Mouse (Mus musculus) layer of hippocampus, adult 2 months (tissue): ENCODE measurements at regions not wholly inside any gene's neighbourhood (a gene's known extent, or its start where the extent isn't known, plus 50 kb on each side); places are given as distances from the start of the nearest gene placed in this dataset.

ENCODE experiments used
- DNase-seq, 2 experiments: peaks; one replicate each; pipeline ENCODE4 v3.0.0; 2022; ENCODE audit warnings: low spot score in 2 of 2
- H3K27ac ChIP-seq: fragments of 200-600 bp; 2 replicates; pipeline ENCODE4 v1.8.1; 2022
- H3K4me3 ChIP-seq: fragments of 200-600 bp; 2 replicates; pipeline ENCODE4 v1.8.1; 2022; ENCODE audit warnings: mild to moderate bottlenecking
- CTCF ChIP-seq: fragments of 200-600 bp; conservative IDR thresholded peaks from 2 replicates; pipeline ENCODE4 v1.8.1; 2022; ENCODE audit warnings: antibody characterized with exemption, mild to moderate bottlenecking, moderate library complexity

DNA sequence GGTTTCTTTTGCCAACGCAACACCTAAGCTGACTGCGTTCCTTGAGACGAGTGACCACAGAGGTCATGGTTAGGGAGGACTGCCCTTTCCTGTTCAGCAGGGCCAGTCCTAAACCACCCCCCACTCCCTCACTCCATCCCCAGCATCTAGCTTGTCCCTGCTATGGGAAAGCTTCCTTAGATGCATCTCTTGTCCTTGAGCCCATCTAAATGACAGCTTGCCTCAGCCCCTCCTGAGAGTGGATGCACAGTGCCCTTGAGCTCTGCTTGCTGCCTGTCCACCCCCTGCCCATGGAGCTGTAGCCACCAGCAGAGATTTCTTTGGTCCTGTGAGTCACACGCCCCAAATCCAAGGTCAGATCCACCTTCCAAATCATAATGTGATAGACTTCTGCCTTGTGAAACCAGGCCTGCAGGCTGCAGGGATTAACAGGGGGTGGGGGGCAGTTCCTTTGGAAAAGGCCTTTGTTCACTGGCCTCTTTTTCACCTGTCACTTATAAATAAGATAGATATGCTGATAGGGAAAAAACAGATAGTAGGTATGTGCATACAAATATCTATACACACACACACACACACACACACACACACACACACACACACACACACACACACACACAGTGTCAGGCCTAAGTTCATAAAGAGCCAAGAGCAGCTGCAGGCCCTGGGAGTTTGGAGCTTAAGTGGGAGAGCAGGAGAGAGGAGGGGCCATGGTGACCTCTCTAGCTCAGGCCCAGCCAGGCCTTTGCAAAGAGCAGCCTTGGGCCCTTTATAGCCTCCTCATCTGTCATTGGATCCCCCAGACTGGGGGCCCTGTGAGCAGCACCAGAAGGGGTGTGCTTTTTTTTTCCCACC, 56.4 kb upstream of the Adra2c start:
- TF ChIP-seq CTCF: no peak

DNA sequence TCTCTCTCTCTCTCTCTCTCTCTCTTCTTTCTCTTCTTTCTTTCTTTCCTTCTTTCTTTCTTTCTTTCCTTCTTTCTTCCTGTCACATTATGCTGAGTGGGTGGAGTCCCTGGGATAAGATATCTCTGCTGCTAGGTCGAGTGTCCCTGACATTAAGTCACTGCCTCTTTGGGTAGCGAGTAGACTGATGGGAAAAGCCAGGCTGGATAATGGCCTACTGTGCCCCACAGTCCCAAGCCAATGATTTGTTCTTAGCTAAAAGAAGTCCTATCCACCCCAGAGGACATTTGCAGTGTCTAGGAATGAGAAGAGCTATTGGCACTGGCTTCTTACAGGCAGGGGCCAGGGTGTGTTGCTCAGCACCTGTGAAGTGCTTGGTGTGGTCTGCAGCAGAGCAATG, 61.8 kb upstream of the Adra2c start:
- Histone ChIP-seq H3K4me3 (no peak overlapping the region), H3K27ac (no peak overlapping the region)
- no peak for DNase-seq
- no peak for TF ChIP-seq CTCF

More for the DNA sequence above, 56.4 kb upstream of the Adra2c start:
- Histone ChIP-seq H3K27ac (no peak overlapping the region), H3K4me3 (no peak overlapping the region)
- no peak for DNase-seq

DNA sequence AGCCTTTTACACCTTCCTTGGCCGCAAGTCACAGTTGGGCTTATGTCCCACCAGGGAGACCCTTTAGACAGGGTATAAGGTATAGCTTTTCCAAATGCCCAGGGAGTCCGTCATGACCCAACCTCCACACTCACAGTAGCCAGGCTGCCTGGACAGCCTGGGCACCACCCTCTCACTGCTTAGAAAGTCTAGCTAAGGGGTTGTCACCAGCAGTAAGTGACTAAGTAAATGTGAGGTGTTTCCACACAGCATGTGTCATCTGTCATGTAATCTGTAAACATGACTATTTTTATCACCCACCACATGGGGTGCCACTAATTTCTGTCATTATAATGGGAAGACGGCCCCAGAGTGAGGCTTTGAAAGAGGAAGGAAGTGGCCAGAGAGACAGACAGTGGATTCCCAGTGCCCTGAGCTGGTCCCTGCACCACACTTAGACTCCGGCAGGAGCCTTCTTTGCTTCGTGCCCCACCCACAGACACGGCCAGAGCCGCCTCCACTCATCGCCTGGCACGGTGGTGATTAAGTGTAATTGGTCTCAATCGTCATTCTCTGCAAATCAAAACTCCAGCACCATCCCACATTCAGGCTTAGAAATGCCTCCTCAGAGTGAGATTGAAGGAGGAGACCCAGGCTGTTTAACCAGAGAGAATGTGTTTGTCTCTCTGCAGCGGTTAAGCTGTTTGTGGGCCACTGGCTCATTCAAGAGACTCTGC, 62.5 kb upstream of the Adra2c start:
- H3K4me3 ChIP-seq: no peak overlapping the region
- H3K27ac ChIP-seq: peak overlapping the region; percentile 61; the same call in 1 of the 2 replicates
- peak; percentile 28 to 29 for DNase-seq
- no peak; the same call in 1 of the 2 replicates for TF ChIP-seq CTCF

DNA sequence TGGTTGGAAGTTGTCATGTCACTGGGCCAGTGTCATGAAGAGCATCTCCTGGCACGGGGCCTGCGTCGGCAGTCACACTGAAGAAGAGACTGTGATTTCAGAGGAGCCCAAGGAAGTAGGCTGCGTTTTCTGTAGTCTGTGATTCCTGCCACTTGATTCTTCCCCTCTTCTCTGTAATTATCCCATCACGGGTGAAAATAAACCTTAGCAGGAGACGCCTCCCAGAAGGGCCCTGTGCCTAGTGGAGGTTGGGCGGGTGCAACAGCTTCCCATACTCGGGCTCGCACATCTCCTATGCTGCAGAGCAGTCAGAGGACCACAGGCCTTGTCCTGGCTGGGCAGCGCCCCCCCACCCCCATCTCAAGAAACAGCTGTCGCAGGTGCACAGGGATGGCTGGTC, 63.1 kb upstream of the Adra2c start:
- TF ChIP-seq CTCF: no peak
- Histone ChIP-seq H3K27ac (peak overlapping the region; percentile 18; the same call in 1 of the 2 replicates), H3K4me3 (no peak overlapping the region)
- no peak for DNase-seq

DNA sequence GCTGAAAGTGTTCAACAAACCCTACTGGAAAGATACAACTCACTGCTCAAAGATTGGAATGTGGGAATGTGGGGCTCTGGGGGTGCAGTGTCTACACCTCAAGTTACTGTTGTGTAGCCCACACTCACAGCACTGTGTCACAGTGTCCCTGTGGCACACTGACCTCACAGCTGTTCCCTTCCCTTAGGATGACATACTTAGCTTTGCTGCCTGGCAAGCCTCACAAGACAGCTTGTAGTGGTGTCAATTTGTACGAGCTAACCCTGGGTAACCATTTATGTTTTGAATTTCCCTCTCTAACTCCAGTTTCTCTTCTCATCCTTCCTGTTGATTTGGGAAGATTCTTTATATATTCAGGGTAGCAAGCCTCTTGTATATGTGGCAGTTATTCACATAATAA, 68.8 kb upstream of the Adra2c start:
- H3K4me3 ChIP-seq: no peak overlapping the region
- no peak overlapping the region for H3K27ac ChIP-seq
- DNase-seq: no peak
- TF ChIP-seq CTCF: no peak

DNA sequence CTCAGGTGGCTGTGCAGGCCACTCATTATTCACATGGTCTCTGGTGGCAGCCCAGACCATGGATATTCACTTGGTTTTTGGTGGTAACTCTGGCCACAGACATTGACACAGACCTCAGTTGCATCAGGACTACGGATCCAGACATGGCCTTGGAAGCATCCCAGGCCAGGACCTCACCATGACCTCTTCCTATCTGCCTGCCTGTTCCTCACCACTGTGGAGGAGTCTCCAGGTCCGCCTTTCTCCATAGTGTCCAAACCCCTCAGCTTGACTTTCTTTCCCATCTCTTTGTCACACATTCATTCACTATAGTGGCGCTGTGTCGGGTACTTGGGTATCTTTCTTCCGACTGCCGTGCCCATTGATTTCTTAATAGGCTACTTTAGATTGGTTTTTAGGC, 74.1 kb upstream of the Adra2c start:
- TF ChIP-seq CTCF: no peak
- no peak for DNase-seq
- Histone ChIP-seq H3K27ac (no peak overlapping the region), H3K4me3 (no peak overlapping the region)

DNA sequence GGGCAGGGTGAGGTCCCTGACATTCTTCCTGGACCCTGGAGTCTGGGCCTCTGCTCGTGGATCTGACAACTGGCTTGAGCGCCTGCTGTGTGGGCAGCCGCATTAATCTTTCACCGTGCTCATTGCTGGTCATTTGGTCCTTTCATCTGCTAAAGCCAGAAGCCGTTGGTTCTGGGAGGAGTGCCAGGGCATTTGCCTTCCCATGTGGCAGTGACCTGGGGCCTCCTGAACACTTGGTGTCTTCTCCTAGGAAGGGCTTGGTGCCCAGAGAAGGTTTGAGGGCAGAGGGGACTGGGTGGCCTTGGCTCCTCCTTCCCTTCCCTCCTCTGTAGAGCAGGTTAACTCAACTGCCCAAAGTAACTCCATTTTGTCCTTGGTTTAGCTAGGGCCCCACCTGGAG, 79.7 kb upstream of the Adra2c start:
- DNase-seq: no peak
- no peak for TF ChIP-seq CTCF
- Histone ChIP-seq H3K27ac (no peak overlapping the region), H3K4me3 (no peak overlapping the region)

DNA sequence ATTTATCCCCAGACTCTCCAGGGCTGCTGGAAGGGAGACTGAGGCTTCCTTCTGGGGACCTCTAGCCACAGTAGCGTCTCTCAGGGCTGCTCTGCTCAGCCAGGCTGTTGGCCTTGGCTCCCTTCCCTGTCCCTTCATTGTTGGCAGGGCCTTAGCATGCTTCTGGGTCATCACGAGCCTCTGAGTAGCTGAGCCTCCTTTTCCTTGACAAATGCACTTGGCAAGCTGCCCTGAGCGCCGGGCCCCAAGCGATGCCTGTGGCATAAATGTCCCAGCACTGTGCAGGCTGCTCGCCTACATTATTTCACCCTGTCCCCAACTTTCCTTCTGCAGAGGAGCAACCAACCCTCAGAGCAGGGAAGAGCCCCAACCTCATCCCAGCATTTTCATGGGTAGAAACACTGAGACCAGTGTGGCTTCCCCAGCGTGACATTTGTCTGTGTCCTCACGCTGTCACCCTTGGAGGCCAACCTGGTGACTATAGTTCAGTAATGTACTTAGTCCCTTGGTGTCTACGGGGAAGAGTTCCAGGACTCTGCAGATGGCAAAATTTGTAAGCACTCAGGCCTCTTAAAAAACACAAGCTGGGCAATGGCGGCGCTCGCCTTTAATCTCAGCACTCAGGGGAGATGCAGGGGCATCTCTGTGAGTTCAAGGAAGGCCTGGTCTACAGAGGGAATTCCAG, 83.7 kb upstream of the Lrpap1 start:
- TF ChIP-seq CTCF: no peak
- peak overlapping the region; percentile 46; the same call in 1 of the 2 replicates for H3K27ac ChIP-seq
- DNase-seq: peak; percentile 76 to 81
- no peak overlapping the region for H3K4me3 ChIP-seq

DNA sequence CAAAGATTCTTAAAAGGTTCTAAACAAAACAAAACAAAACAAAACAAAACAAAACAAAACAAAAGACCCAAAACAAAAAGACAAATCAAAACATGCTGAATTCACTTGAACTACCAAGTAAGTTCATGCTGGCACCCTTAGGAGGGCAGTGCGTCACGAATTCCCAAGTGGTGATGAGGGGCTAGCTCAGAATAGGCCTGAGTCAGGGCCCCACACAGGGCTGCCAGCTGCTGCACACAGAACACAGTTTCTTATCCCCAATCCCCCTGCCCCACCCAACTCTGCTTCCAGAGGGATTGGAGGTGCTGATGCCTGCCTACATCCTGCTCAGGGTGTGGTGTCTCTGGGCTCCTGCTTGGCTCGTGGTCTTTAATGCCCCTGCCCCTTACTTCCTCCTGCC, 80.3 kb upstream of the Lrpap1 start:
- DNase-seq: no peak
- no peak for TF ChIP-seq CTCF
- Histone ChIP-seq H3K27ac (no peak overlapping the region), H3K4me3 (no peak overlapping the region)

DNA sequence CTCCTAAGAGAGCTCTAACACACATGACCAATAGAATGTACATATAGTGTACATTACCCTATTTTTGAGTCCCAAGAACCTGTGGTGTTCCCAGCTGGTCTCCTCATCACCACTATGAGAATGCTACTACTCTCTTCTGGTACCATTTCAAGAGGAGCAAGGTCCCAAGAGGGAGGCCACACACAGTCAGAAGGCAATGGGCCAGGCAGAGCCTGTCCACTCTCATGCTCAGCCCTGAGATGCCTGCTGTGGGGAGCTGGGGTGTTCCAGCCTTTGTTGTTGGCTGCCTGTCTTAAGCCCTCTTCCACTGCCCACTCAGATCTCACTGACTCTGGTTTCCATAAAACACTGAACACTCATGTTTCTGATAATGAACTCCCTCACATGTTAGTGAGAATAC, 79.7 kb upstream of the Lrpap1 start:
- TF ChIP-seq CTCF: no peak
- Histone ChIP-seq H3K4me3 (no peak overlapping the region), H3K27ac (no peak overlapping the region)
- DNase-seq: no peak

DNA sequence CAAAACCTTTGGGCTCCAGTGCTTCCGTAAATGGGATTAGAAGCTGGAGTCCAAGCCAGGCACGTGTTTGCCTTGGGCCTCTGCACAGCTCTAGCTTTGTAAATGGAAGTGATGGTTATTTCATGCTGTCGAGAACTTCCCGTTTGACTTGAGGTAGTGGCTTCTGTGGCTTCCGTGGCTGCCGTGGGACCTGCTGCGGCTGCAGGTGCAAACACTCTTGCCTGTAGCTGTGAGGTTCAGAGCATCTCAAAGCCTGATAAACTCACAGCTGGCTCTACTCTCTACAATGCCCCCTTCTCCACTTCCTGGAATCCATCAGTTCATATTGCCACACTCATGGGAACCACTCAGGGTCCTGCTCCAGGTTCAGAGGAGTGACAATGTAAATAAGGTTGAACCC, 77.9 kb upstream of the Lrpap1 start:
- TF ChIP-seq CTCF: no peak
- H3K27ac ChIP-seq: no peak overlapping the region
- DNase-seq: no peak
- H3K4me3 ChIP-seq: no peak overlapping the region

DNA sequence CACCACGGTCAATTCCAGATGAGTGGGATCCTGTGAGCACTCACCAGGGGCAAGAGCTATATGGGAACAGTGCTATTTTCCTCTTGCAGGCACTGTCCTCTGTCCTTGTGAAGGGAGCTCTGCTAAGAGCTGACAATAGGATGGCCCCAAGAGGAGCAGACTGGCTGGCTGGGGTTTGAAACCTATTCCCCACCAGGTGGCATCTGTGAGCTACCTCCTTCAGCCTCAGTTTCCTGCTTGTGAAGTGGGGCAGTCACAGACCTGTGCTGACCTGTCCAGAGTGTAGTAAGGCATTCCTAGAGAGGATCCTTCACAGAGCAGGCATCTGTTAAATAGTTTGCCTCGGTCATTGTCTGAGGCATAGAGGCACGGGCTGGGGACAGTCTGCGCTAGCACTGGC, 71.8 kb upstream of the Lrpap1 start:
- peak; percentile 87 for TF ChIP-seq CTCF
- Histone ChIP-seq H3K4me3 (no peak overlapping the region), H3K27ac (no peak overlapping the region)
- DNase-seq: peak in 1 of 2 experiments; percentile 67
